Mouse (Mus musculus): ENCODE measurements around the gene Setd2.

- no peak for TF ChIP-seq POLR2A (IDR thresholded peaks at IDR 0.05; ENCODE audit: borderline replicate concordance, insufficient read depth, low read length)
- TF ChIP-seq CTCF (IDR thresholded peaks at IDR 0.05; ENCODE audit: borderline replicate concordance, insufficient read depth, low read depth, low read length) = no peak
Measured at GRCm38 (mm10) chr9:110660208-110660607, 127.8 kb downstream of the Setd2 start.
